Mouse (Mus musculus) c-Kit-positive CD71-negative TER-119-negative erythroid progenitor cells, embryonic 14.5 days (primary cell): ENCODE results near the gene Hoxa3.

Source experiments
- DNase-seq: peaks from one replicate; pipeline ENCODE4 v3.0.0-alpha.2; 2013; ENCODE audit warnings: low read depth

Gene Hoxa3

GRCm38 (mm10) chr6:52213119-52213986, at the start of gene Hoxa3, which contains the start of gene Gm28308:
Hoxa3 (minus strand) TSS chr6:52213336.
Gm28308 (minus strand) TSS chr6:52213339.
- no peak for DNase-seq

- no peak for DNase-seq
These were observed 49.6 kb upstream of the Hoxa3 start for GRCm38 (mm10) chr6:52262463-52263320.

GRCm38 (mm10) chr6:52261751-52262462, 48.8 kb upstream of the Hoxa3 start:
- no peak for DNase-seq

GRCm38 (mm10) chr6:52260654-52261575, 47.8 kb upstream of the Hoxa3 start, which contains the start of gene Hoxa13:
Hoxa13 (minus strand) TSS chr6:52260880.
- DNase-seq, result no peak

- no peak for DNase-seq
These were observed 46.7 kb upstream of the Hoxa3 start for GRCm38 (mm10) chr6:52259811-52260261.

- no peak for DNase-seq
These were observed 46.1 kb upstream of the Hoxa3 start for GRCm38 (mm10) chr6:52259081-52259790.

- peak; percentile 80 for DNase-seq
These were observed 43.8 kb upstream of the Hoxa3 start for GRCm38 (mm10) chr6:52256956-52257355.

GRCm38 (mm10) chr6:52253511-52254500, 40.7 kb upstream of the Hoxa3 start:
- no peak for DNase-seq

GRCm38 (mm10) chr6:52252775-52253376, 39.7 kb upstream of the Hoxa3 start:
- DNase-seq, result no peak

GRCm38 (mm10) chr6:52252016-52252774, 39.1 kb upstream of the Hoxa3 start:
- no peak for DNase-seq

- DNase-seq, result no peak
These were observed 38.2 kb upstream of the Hoxa3 start for GRCm38 (mm10) chr6:52251177-52251879.

- no peak for DNase-seq
These were observed 36.7 kb upstream of the Hoxa3 start for GRCm38 (mm10) chr6:52249826-52250225.

- no peak for DNase-seq
These were observed 36.2 kb upstream of the Hoxa3 start for GRCm38 (mm10) chr6:52249415-52249738.

GRCm38 (mm10) chr6:52248638-52249414, 35.7 kb upstream of the Hoxa3 start:
- no peak for DNase-seq

- DNase-seq, result no peak
These were observed 34.9 kb upstream of the Hoxa3 start for GRCm38 (mm10) chr6:52247766-52248637.
